Mouse (Mus musculus): ENCODE measurements at regions not wholly inside any gene's neighbourhood (a gene's known extent, or its start where the extent isn't known, plus 50 kb on each side); places are given as distances from the start of the nearest gene placed in this dataset.

DNA sequence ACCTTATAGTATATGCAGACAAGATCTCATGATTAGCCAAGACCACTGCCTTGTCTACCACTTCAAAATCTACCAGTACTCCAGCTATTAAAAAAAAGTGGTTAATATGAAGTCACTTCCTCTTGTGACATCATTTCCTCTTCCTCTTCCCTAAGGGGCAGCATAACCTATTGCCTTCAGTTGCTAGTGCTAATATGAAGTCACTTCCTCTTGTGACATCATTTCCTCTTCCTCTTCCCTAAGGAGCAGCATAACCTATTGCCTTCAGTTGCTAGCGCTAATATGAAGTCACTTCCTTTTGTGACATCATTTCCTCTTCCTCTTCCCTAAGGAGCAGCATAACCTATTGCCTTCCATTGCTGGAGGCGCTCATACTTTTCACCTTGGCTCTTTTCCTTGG is 218.2 kb downstream of the Rpap3 start:
- H3K27me3 ChIP-seq (ENCODE audit: control insufficient read depth, insufficient read depth, low read length, poor library complexity, severe bottlenecking) = no peaks in the 10 kb centered on the region
- no peaks in the 10 kb centered on the region for H3K4me1 ChIP-seq (ENCODE audit: control insufficient read depth, insufficient read depth, low read length)
- H3K9me3 ChIP-seq (replicated peaks; ENCODE audit: control insufficient read depth, insufficient read depth, low read length, poor library complexity, severe bottlenecking) = peaks cover 3% of the 10 kb centered on the region; the same call in 1 of the 2 replicates
- H3K4me3 ChIP-seq (ENCODE audit: low read depth, low read length) = no peak overlapping the region
- no peak overlapping the region for H3K9ac ChIP-seq (ENCODE audit: low read depth, poor library complexity, severe bottlenecking)
- H3K27ac ChIP-seq (ENCODE audit: insufficient read depth, low read length) = no peak overlapping the region
- H3K36me3 ChIP-seq (ENCODE audit: control insufficient read depth, insufficient read depth, low read length, poor library complexity, severe bottlenecking) = no peaks in the 10 kb centered on the region
- TF ChIP-seq POLR2A (IDR thresholded peaks at IDR 0.05; ENCODE audit: insufficient read depth, low read length) = no peak
- TF ChIP-seq CTCF (IDR thresholded peaks at IDR 0.05; ENCODE audit: low read depth, low read length) = no peak
- TF ChIP-seq EP300 (IDR thresholded peaks at IDR 0.05; ENCODE audit: insufficient read depth, low read depth, low read length) = no peak

DNA sequence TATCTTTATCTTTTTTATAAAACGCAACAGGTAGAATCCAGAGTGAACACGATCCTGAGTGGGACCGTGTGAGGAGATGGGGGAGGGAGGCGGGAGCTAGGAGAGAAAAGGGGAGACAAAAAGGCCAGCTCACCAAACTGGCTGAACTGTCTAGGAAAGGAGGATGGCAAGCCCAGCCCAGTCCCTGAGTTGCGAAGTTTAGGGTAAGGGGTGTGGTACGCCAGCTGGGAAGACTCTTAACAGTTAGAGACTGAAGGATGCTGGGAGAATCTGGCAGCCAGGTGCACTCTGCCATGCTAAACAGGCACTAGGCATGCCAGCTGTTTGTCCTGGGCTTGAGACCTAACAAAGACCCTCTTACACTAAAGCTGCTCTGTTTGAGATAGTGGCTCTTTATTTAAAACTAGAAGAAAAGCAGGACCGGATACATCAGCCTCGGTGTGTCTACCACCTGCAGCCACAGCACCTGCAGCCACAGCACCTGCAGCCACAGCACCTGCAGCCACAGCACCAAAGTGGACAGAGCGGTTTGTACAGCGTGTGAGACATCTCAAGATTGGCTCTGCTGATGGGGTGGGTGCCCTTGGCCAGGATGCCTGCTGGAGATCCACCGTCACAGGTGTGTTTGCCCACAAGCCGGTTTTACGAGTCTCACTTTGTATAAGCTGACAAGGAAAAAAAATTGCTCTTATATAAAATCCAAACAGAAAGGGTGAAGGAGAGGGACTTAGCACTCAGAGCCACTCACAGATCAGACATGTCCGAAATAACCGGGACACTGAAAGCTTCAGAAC is 225.1 kb upstream of the Amigo2 start:
- no peak overlapping the region for H3K9ac ChIP-seq (ENCODE audit: low read depth, poor library complexity, severe bottlenecking)
- no peak overlapping the region for H3K4me3 ChIP-seq (ENCODE audit: low read depth, low read length)
- H3K36me3 ChIP-seq (ENCODE audit: control insufficient read depth, insufficient read depth, low read length, poor library complexity, severe bottlenecking) = no peaks in the 10 kb centered on the region
- H3K27ac ChIP-seq (ENCODE audit: insufficient read depth, low read length) = no peak overlapping the region
- no peaks in the 10 kb centered on the region for H3K27me3 ChIP-seq (ENCODE audit: control insufficient read depth, insufficient read depth, low read length, poor library complexity, severe bottlenecking)
- H3K9me3 ChIP-seq (replicated peaks; ENCODE audit: control insufficient read depth, insufficient read depth, low read length, poor library complexity, severe bottlenecking) = no peaks in the 10 kb centered on the region
- TF ChIP-seq EP300 (IDR thresholded peaks at IDR 0.05; ENCODE audit: insufficient read depth, low read depth, low read length) (no peak), CTCF (IDR thresholded peaks at IDR 0.05; ENCODE audit: low read depth, low read length) (no peak), POLR2A (IDR thresholded peaks at IDR 0.05; ENCODE audit: insufficient read depth, low read length) (no peak)
- peaks cover 5% of the 10 kb centered on the region for H3K4me1 ChIP-seq (ENCODE audit: control insufficient read depth, insufficient read depth, low read length)

DNA sequence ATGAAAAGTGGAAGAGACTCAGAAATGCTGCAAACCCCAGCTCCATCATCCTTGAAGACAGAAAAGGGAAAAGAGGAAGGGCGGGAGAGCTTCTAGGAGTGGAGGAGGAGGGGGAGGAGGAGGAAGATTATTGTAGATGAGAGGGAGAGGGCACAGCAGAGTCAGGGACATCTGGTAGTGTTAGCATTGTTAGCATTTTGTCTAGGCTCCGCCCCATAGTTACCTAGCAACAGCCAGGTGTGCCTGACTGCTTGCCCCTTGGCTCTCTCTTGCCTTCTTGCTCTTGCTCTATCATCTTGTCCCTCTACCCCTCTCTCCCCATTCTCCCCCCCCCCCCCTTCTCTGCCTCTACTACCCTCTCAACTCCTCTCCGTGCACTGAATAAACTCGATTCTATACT is 224.4 kb upstream of the Amigo2 start:
- Histone ChIP-seq H3K9ac (ENCODE audit: low read depth, poor library complexity, severe bottlenecking) (no peak overlapping the region), H3K36me3 (ENCODE audit: control insufficient read depth, insufficient read depth, low read length, poor library complexity, severe bottlenecking) (no peaks in the 10 kb centered on the region), H3K9me3 (replicated peaks; ENCODE audit: control insufficient read depth, insufficient read depth, low read length, poor library complexity, severe bottlenecking) (no peaks in the 10 kb centered on the region), H3K27me3 (ENCODE audit: control insufficient read depth, insufficient read depth, low read length, poor library complexity, severe bottlenecking) (no peaks in the 10 kb centered on the region), H3K4me3 (ENCODE audit: low read depth, low read length) (no peak overlapping the region), H3K4me1 (ENCODE audit: control insufficient read depth, insufficient read depth, low read length) (peaks cover 5% of the 10 kb centered on the region), H3K27ac (ENCODE audit: insufficient read depth, low read length) (no peak overlapping the region)
- no peak for TF ChIP-seq POLR2A (IDR thresholded peaks at IDR 0.05; ENCODE audit: insufficient read depth, low read length)
- no peak for TF ChIP-seq CTCF (IDR thresholded peaks at IDR 0.05; ENCODE audit: low read depth, low read length)
- TF ChIP-seq EP300 (IDR thresholded peaks at IDR 0.05; ENCODE audit: insufficient read depth, low read depth, low read length) = no peak

DNA sequence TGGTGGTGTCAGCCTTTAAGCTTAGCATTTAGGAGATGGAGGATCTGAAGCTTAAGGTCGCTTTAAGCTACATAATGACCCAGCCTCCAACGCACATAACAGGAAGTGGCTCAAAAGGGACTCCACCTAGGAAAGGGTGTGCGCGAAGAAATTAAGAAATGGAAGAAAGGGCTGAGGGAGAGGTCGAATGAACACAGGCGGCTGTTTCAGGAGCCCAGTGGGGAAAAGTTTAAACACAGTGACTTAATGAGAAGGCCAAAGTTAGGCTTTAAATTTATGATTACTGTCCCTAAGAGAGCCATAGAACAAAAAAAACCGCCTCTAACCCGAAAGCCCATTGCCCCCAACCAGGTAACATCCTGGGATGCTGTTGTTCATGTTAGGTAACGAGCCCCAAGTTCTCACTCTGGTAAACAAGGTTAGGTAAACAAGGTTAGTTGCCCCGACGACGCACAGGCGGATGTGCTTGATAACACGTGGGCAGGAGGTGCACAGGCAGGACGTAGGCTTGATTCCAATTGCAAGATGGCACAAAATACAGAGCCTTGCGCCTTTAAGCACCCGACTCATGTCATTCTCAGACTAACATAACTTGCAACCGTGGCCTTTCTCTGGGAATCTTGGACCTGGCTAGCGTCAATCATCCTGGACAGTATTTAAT is 222.7 kb upstream of the Amigo2 start:
- peaks cover 5% of the 10 kb centered on the region for H3K4me1 ChIP-seq (ENCODE audit: control insufficient read depth, insufficient read depth, low read length)
- TF ChIP-seq EP300 (IDR thresholded peaks at IDR 0.05; ENCODE audit: insufficient read depth, low read depth, low read length) (no peak), CTCF (IDR thresholded peaks at IDR 0.05; ENCODE audit: low read depth, low read length) (no peak), POLR2A (IDR thresholded peaks at IDR 0.05; ENCODE audit: insufficient read depth, low read length) (no peak)
- H3K36me3 ChIP-seq (ENCODE audit: control insufficient read depth, insufficient read depth, low read length, poor library complexity, severe bottlenecking) = no peaks in the 10 kb centered on the region
- no peak overlapping the region for H3K4me3 ChIP-seq (ENCODE audit: low read depth, low read length)
- no peaks in the 10 kb centered on the region for H3K9me3 ChIP-seq (replicated peaks; ENCODE audit: control insufficient read depth, insufficient read depth, low read length, poor library complexity, severe bottlenecking)
- no peaks in the 10 kb centered on the region for H3K27me3 ChIP-seq (ENCODE audit: control insufficient read depth, insufficient read depth, low read length, poor library complexity, severe bottlenecking)
- no peak overlapping the region for H3K9ac ChIP-seq (ENCODE audit: low read depth, poor library complexity, severe bottlenecking)
- H3K27ac ChIP-seq (ENCODE audit: insufficient read depth, low read length) = no peak overlapping the region

DNA sequence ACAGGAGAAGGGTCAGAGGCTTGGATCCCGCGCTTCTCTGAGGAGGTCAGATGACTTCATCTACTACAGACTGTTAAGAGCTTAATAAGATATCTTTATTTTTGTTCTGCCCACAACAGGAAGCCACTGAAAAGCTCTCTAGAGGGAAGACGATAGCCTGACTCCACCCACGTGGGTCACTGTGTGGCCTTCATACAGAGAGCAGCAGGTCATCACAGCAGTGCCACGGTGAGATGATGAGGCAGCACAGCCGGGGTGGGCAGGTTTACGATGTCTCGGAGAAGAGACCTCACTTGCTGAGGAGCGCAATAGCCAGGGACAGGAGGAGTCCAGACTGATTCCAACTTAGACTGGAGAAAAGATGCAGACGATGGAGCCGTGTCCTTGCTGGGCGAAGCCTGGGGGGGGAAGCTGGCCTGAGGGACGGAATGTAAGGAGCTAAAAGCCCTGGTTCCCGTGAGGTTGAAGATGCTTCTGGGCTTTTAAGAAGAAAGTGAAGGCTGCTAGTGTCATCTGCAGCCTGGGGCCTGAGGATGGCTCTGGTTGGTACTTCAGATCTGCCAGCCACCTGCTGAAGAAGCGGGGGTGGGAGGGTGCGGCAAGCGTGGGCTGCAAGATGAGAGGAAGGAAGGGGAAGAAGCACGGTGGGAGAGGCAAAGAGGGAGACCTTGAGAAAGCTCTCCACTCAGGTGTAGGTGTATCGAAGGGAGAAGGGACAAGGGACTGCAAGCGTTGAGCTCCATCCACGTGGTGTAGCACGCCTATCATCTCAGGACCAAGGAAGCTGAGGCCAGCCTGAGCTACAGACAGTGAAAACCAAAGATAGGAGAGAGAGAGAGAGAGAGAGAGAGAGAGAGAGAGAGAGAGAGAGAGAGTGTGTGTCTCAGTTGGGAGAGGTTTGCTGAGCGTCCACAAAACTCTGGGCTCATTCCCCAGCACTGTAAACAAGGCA is 221.9 kb upstream of the Amigo2 start:
- Histone ChIP-seq H3K9ac (ENCODE audit: low read depth, poor library complexity, severe bottlenecking) (no peak overlapping the region), H3K4me3 (ENCODE audit: low read depth, low read length) (no peak overlapping the region), H3K27ac (ENCODE audit: insufficient read depth, low read length) (no peak overlapping the region), H3K4me1 (ENCODE audit: control insufficient read depth, insufficient read depth, low read length) (peaks cover 5% of the 10 kb centered on the region), H3K27me3 (ENCODE audit: control insufficient read depth, insufficient read depth, low read length, poor library complexity, severe bottlenecking) (no peaks in the 10 kb centered on the region), H3K9me3 (replicated peaks; ENCODE audit: control insufficient read depth, insufficient read depth, low read length, poor library complexity, severe bottlenecking) (no peaks in the 10 kb centered on the region), H3K36me3 (ENCODE audit: control insufficient read depth, insufficient read depth, low read length, poor library complexity, severe bottlenecking) (no peaks in the 10 kb centered on the region)
- TF ChIP-seq CTCF (IDR thresholded peaks at IDR 0.05; ENCODE audit: low read depth, low read length) (no peak), POLR2A (IDR thresholded peaks at IDR 0.05; ENCODE audit: insufficient read depth, low read length) (no peak), EP300 (IDR thresholded peaks at IDR 0.05; ENCODE audit: insufficient read depth, low read depth, low read length) (no peak)

All from ES-Bruce4 (cell line).